Mouse (Mus musculus): ENCODE results near the gene Gal3st2b. TPM values are rescaled to one million over a fixed set of nuclear protein-coding genes. Genes with fewer than 3 reads are reported as not detected.
"Not testable (repeated sequence)": the region's sequence is repeated elsewhere in the genome, so short reads cannot be mapped to it uniquely, and the experiment has no call there.

Gal3st2b gene
- polyA plus RNA-seq, 1 experiment from 2014 or later: 0.06 TPM

DNA sequence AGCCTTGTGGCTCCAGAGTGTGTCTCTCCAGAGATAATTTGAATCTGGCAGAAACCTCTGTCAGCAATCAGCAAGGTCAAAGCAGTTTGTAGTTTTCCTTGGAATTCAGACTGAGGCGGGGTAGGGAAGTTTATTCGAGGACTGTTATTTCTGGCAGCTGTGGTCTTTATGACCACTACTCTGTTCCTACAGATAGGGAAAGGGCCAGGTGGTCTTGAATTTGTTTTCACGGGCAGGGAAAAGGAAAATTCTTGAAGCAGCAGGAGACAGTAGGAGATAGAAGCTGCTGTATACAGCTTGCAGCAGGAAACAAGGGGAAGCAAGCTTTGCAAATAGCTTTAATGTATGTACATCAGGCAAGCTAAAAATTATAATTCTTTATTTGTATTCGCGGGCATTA, 52.3 kb downstream of the Gal3st2b start:
- H3K4me2 ChIP-seq (ENCODE audit: low read depth, low read length); H3K27me3 ChIP-seq (replicated peaks; ENCODE audit: control insufficient read depth, insufficient read depth, low read length); H3K4me1 ChIP-seq (ENCODE audit: control insufficient read depth, insufficient read depth, low read length); H3K4me3 ChIP-seq (ENCODE audit: low read length); H3K9me3 ChIP-seq (ENCODE audit: control insufficient read depth, low read length); H3K9ac ChIP-seq (ENCODE audit: low read depth, low read length); ATAC-seq; H3K27ac ChIP-seq (ENCODE audit: low read length); H3K36me3 ChIP-seq (ENCODE audit: control insufficient read depth, insufficient read depth, low read length): not testable (repeated sequence)
- 22% methylated on average over 3 of the region's 5 CpGs for WGBS

DNA sequence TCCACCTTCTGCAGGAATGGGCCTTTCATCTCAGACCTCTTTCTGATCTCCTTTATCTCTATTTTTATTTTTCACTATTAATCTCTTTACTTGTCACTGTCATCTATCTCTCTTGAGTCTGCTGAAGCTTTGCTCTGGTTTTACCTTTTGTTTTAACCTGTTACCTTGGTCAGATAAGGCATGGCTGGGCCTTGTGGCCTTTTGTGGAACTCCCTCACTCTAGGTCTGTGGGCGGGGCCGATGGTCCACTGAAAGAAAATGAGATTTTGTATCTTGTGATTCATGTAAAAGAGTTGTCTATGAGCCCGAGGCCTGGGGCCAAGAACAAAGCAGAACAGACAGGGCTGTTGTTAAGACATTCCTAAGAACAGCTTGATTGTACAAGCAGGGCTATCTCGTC, 52.7 kb downstream of the Gal3st2b start:
- not testable (repeated sequence) for H3K9ac ChIP-seq (ENCODE audit: low read depth, low read length); H3K27me3 ChIP-seq (replicated peaks; ENCODE audit: control insufficient read depth, insufficient read depth, low read length); H3K4me3 ChIP-seq (ENCODE audit: low read length); H3K4me1 ChIP-seq (ENCODE audit: control insufficient read depth, insufficient read depth, low read length); H3K4me2 ChIP-seq (ENCODE audit: low read depth, low read length); H3K27ac ChIP-seq (ENCODE audit: low read length); H3K9me3 ChIP-seq (ENCODE audit: control insufficient read depth, low read length); H3K36me3 ChIP-seq (ENCODE audit: control insufficient read depth, insufficient read depth, low read length)
- WGBS: no CpG with 5 or more reads among the region's 4 CpGs
- peak; percentile 56 for ATAC-seq

DNA sequence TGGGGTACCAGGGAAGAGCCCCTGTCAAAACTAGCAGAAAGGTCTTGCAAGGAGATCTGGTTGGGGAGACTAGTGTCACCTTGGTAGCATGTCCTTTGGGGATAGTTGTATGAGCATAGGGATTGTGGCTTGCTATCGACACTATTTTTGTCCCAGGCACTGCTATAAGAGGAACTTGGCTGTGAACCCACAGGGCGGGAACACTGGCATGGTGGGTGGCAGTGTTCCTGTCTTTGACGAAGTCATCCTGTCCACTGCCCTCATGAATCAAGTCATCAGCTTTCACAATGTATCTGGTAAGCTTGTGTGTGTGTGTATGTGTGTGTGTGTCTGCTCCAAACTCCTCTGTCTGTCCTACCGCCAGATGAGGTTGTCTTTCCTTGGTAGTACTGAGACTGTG, 57.7 kb downstream of the Gal3st2b start:
- H3K27me3 ChIP-seq (replicated peaks; ENCODE audit: control insufficient read depth, insufficient read depth, low read length); H3K4me2 ChIP-seq (ENCODE audit: low read depth, low read length); H3K36me3 ChIP-seq (ENCODE audit: control insufficient read depth, insufficient read depth, low read length); H3K4me1 ChIP-seq (ENCODE audit: control insufficient read depth, insufficient read depth, low read length); H3K4me3 ChIP-seq (ENCODE audit: low read length); H3K27ac ChIP-seq (ENCODE audit: low read length); H3K9me3 ChIP-seq (ENCODE audit: control insufficient read depth, low read length); H3K9ac ChIP-seq (ENCODE audit: low read depth, low read length); ATAC-seq: not testable (repeated sequence)
- no CpG with 5 or more reads among the region's 4 CpGs for WGBS

DNA sequence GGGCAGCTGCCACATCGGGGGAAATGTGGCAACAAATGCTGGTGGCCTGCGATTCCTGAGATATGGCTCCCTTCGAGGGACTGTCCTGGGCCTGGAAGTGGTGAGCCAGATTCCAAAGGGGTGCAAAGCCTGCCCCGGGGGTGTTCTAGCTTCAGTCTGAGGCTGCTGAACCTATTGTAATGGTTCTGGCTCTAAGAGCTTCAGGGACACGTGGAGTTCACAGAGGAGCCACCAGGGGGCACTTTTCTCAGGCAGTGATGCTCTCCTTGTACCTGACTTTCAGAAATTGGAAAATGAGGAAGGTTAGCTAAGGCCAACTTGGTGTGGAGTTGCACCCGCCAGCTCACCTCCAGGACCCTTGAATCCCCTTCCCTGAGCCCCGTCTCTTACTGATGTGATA, 60.2 kb downstream of the Gal3st2b start:
- WGBS: no CpG with 5 or more reads among the region's 7 CpGs
- H3K4me2 ChIP-seq (ENCODE audit: low read depth, low read length); H3K27ac ChIP-seq (ENCODE audit: low read length); H3K36me3 ChIP-seq (ENCODE audit: control insufficient read depth, insufficient read depth, low read length); H3K27me3 ChIP-seq (replicated peaks; ENCODE audit: control insufficient read depth, insufficient read depth, low read length); H3K4me1 ChIP-seq (ENCODE audit: control insufficient read depth, insufficient read depth, low read length); H3K4me3 ChIP-seq (ENCODE audit: low read length); H3K9ac ChIP-seq (ENCODE audit: low read depth, low read length); H3K9me3 ChIP-seq (ENCODE audit: control insufficient read depth, low read length): not testable (repeated sequence)
- peak; percentile 42; the same call in 1 of the 2 replicates for ATAC-seq

GRCm38 (mm10) chr1:93980932-93981331, 62.8 kb downstream of the Gal3st2b start:
- not testable (repeated sequence) for H3K4me2 ChIP-seq (ENCODE audit: low read depth, low read length); H3K4me1 ChIP-seq (ENCODE audit: control insufficient read depth, insufficient read depth, low read length); H3K27ac ChIP-seq (ENCODE audit: low read length); H3K9ac ChIP-seq (ENCODE audit: low read depth, low read length); H3K36me3 ChIP-seq (ENCODE audit: control insufficient read depth, insufficient read depth, low read length); H3K27me3 ChIP-seq (replicated peaks; ENCODE audit: control insufficient read depth, insufficient read depth, low read length); H3K9me3 ChIP-seq (ENCODE audit: control insufficient read depth, low read length); H3K4me3 ChIP-seq (ENCODE audit: low read length)
- peak; percentile 69 for ATAC-seq
- WGBS: no CpG with 5 or more reads among the region's 2 CpGs

DNA sequence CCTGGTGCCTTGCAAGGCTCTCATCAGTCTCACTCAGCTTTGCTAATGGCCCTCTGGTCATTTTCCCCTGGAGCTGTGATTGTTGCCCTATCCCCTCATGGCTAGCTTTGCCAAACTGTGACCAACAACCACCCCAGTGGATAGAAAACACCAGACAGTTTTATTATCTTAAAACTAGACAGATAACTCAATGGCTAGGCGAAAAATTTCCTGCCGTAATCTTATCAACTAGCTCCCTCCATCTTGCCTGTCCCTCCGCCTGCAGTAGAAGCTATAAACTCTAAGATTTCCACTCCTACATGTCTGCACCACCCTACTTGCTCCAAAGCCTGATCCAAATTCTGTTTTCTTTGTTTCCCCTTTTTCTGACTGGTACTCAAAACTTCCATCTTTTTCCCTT, 68.1 kb downstream of the Gal3st2b start:
- H3K4me3 ChIP-seq (ENCODE audit: low read length): no peak overlapping the region
- no peaks in the 10 kb centered on the region for H3K9me3 ChIP-seq (ENCODE audit: control insufficient read depth, low read length)
- H3K27me3 ChIP-seq (replicated peaks; ENCODE audit: control insufficient read depth, insufficient read depth, low read length): no peaks in the 10 kb centered on the region
- 64% methylated on average over 3 of the region's 3 CpGs for WGBS
- H3K9ac ChIP-seq (ENCODE audit: low read depth, low read length): no peak overlapping the region
- no peak overlapping the region for H3K4me2 ChIP-seq (ENCODE audit: low read depth, low read length)
- H3K4me1 ChIP-seq (ENCODE audit: control insufficient read depth, insufficient read depth, low read length): no peaks in the 10 kb centered on the region
- no peak for ATAC-seq
- H3K27ac ChIP-seq (ENCODE audit: low read length): no peak overlapping the region
- H3K36me3 ChIP-seq (ENCODE audit: control insufficient read depth, insufficient read depth, low read length): no peaks in the 10 kb centered on the region

DNA sequence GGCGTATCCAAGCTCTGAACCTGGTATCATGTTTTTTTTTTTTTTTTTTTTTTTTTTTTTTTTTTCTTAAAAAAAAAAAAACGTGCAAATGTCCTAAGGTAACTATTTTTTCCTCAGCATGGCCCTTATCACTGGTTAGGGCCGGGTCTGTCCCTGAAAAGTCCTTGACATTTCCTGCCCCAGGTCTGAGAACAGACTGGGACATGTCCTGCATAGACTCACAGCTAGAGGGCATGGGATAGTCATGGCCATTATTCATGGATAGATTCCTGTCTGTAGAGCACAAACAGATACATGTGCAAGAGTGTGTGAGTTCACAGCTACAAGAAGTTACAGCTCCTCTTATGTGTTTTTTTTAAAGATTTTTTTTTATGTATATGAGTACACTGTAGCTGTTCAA, 70.7 kb downstream of the Gal3st2b start:
- Histone ChIP-seq H3K27ac (ENCODE audit: low read length) (no peak overlapping the region), H3K9ac (ENCODE audit: low read depth, low read length) (no peak overlapping the region), H3K4me1 (ENCODE audit: control insufficient read depth, insufficient read depth, low read length) (no peaks in the 10 kb centered on the region), H3K36me3 (ENCODE audit: control insufficient read depth, insufficient read depth, low read length) (no peaks in the 10 kb centered on the region), H3K9me3 (ENCODE audit: control insufficient read depth, low read length) (no peaks in the 10 kb centered on the region), H3K27me3 (replicated peaks; ENCODE audit: control insufficient read depth, insufficient read depth, low read length) (no peaks in the 10 kb centered on the region), H3K4me3 (ENCODE audit: low read length) (no peak overlapping the region), H3K4me2 (ENCODE audit: low read depth, low read length) (no peak overlapping the region)
- WGBS: 64% methylated on average over 3 of the region's 3 CpGs
- ATAC-seq: no peak

DNA sequence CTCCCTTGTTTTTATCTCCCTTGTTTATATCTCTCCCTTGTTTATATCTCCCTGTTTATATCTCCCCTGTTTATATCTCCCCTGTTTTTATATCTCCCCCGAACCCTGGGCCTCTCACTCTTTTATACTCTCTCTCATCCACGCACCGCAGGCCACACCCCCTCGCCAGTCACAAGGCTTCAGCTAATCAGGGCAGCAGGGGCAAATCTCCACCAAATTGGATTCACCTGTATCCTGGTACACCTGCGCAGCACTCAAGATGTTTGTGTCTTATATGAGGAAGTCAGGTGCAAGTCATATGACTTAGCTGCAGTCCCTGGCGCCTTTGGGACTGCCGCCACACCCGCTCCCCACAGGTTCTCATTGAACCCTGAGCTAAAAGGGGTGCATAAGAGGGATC, 72.1 kb downstream of the Gal3st2b start, which contains the start of gene Gal3st2c:
TSS of gene Gal3st2c (plus strand) at position 301 of the 400 bp plus-strand sequence.
- not testable (repeated sequence) for H3K4me3 ChIP-seq (ENCODE audit: low read length); H3K27ac ChIP-seq (ENCODE audit: low read length); H3K36me3 ChIP-seq (ENCODE audit: control insufficient read depth, insufficient read depth, low read length); H3K4me1 ChIP-seq (ENCODE audit: control insufficient read depth, insufficient read depth, low read length); H3K27me3 ChIP-seq (replicated peaks; ENCODE audit: control insufficient read depth, insufficient read depth, low read length); ATAC-seq; H3K4me2 ChIP-seq (ENCODE audit: low read depth, low read length); H3K9ac ChIP-seq (ENCODE audit: low read depth, low read length); H3K9me3 ChIP-seq (ENCODE audit: control insufficient read depth, low read length)
- 81% methylated on average over 7 of the region's 8 CpGs for WGBS

GRCm38 (mm10) chr1:93991068-93991467, 73.0 kb downstream of the Gal3st2b start:
- not testable (repeated sequence) for H3K4me3 ChIP-seq (ENCODE audit: low read length); H3K9ac ChIP-seq (ENCODE audit: low read depth, low read length); H3K27me3 ChIP-seq (replicated peaks; ENCODE audit: control insufficient read depth, insufficient read depth, low read length); H3K4me1 ChIP-seq (ENCODE audit: control insufficient read depth, insufficient read depth, low read length); H3K9me3 ChIP-seq (ENCODE audit: control insufficient read depth, low read length); H3K4me2 ChIP-seq (ENCODE audit: low read depth, low read length); H3K36me3 ChIP-seq (ENCODE audit: control insufficient read depth, insufficient read depth, low read length); H3K27ac ChIP-seq (ENCODE audit: low read length)
- 0 out of 2 replicates have a peak, but pooled peaks have one; percentile 16 for ATAC-seq
- WGBS: 83% methylated on average over 2 of the region's 2 CpGs

- H3K4me2 ChIP-seq (ENCODE audit: low read depth, low read length); H3K9ac ChIP-seq (ENCODE audit: low read depth, low read length); H3K9me3 ChIP-seq (ENCODE audit: control insufficient read depth, low read length); H3K27me3 ChIP-seq (replicated peaks; ENCODE audit: control insufficient read depth, insufficient read depth, low read length); H3K27ac ChIP-seq (ENCODE audit: low read length); H3K36me3 ChIP-seq (ENCODE audit: control insufficient read depth, insufficient read depth, low read length); ATAC-seq; H3K4me1 ChIP-seq (ENCODE audit: control insufficient read depth, insufficient read depth, low read length); H3K4me3 ChIP-seq (ENCODE audit: low read length): not testable (repeated sequence)
- 91% methylated on average over 3 of the region's 3 CpGs for WGBS
Measured at GRCm38 (mm10) chr1:93991491-93991890, 73.4 kb downstream of the Gal3st2b start.

Data from intestine, embryonic 16.5 days (tissue).